Mouse (Mus musculus) C2C12 (cell line): ENCODE measurements at regions not wholly inside any gene's neighbourhood (a gene's known extent, or its start where the extent isn't known, plus 50 kb on each side); places are given as distances from the start of the nearest gene placed in this dataset.

Experiments used
- CEBPB ChIP-seq: IDR thresholded peaks from one replicate; pipeline ENCODE4 v1.6.1; 2011; ENCODE audit warnings: low read depth, mild to moderate bottlenecking, control low read depth, moderate library complexity
- CTCF ChIP-seq: IDR thresholded peaks from one replicate; pipeline ENCODE4 v1.5.1; 2011; ENCODE audit not compliant: control insufficient read depth, insufficient read depth, insufficient read length
- MAX ChIP-seq: IDR thresholded peaks from one replicate; pipeline ENCODE4 v1.6.1; 2011; ENCODE audit warnings: mild to moderate bottlenecking, control low read depth
- MYOD1 ChIP-seq: IDR thresholded peaks from one replicate; pipeline ENCODE4 v1.6.1; 2011; ENCODE audit warnings: low read depth; ENCODE audit not compliant: control insufficient read depth, insufficient read length
- MYOG ChIP-seq: IDR thresholded peaks from one replicate; pipeline ENCODE4 v1.6.1; 2011; ENCODE audit not compliant: control insufficient read depth, insufficient read length; ENCODE audit errors: extremely low read depth
- USF1 ChIP-seq: IDR thresholded peaks from one replicate; pipeline ENCODE4 v1.6.1; 2011; ENCODE audit warnings: low read depth, mild to moderate bottlenecking, control low read depth, moderate library complexity

DNA sequence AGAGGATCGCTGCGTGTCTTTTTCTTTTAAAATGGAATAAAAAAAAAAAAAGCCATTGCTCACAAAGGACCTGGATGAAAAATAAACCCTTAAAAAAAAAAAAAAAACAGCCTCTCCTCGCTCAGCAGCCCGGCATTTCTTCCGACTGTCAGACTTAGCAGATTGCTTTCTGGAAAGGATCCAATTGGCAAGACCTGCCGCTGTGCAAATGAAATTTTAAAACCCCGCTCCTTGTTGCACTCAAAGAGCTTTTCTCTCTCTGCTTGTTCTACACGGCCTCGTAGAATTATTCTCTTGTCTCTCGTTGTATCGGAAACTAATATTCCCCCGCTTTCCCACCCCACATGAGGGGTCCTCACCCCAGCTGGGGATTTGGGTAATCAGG lies 166.6 kb downstream of the H2al1j start:
- TF ChIP-seq CTCF = no peak
- no peak for TF ChIP-seq MYOD1
- TF ChIP-seq USF1 = no peak
- no peak for TF ChIP-seq MYOG
- TF ChIP-seq MAX = no peak
- no peak for TF ChIP-seq CEBPB
